Mouse (Mus musculus) cortical plate, adult 2 months (tissue): ENCODE data around the gene Rtp3. TPM values are rescaled to one million over a fixed set of nuclear protein-coding genes. Genes with fewer than 3 reads are reported as not detected.

Experiments
- H3K27ac ChIP-seq: fragments of 200-500 bp; 2 replicates; pipeline ENCODE4 v1.5.1; 2012; ENCODE audit warnings: low read length, control low read depth, inconsistent platforms; ENCODE audit not compliant: insufficient read depth
- H3K4me1 ChIP-seq: fragments of 200-500 bp; 2 replicates; pipeline ENCODE4 v1.6.1; 2011; ENCODE audit warnings: low read length; ENCODE audit not compliant: control insufficient read depth, insufficient read depth
- H3K4me3 ChIP-seq: fragments of 200-500 bp; 2 replicates; pipeline ENCODE4 v1.5.1; 2011; ENCODE audit warnings: mild to moderate bottlenecking, low read length, control low read depth; ENCODE audit not compliant: insufficient read depth
- CTCF ChIP-seq: fragments of 200-500 bp; IDR thresholded peaks from 2 replicates; pipeline ENCODE4 v1.5.1; 2011; ENCODE audit warnings: mild to moderate bottlenecking, control low read depth, low read length; ENCODE audit not compliant: insufficient read depth; ENCODE audit errors: extremely low read depth
- POLR2A ChIP-seq: fragments of 200-500 bp; IDR thresholded peaks from 2 replicates; pipeline ENCODE4 v1.6.1; 2011; ENCODE audit warnings: mild to moderate bottlenecking, low read length, control low read depth; ENCODE audit not compliant: insufficient read depth; ENCODE audit errors: extremely low read depth
- polyA plus RNA-seq: library from polyadenylated mRNA; depleted of rRNA; stranded (reverse); fragments of >200 nt; gene quantifications from 2 replicates; pipeline ENCODE4 v1.2.3, GENCODE M21; 2012; rRNA removed

Rtp3 gene
- polyA plus RNA-seq: 0.45 and 0.69 TPM in 2 replicates

- no peak within 1 kb of the TSS for H3K27ac ChIP-seq
- no peak within 1 kb of the TSS for H3K4me3 ChIP-seq
- no peak for TF ChIP-seq POLR2A
- no peaks in the 10 kb centered on the region for H3K4me1 ChIP-seq
Measured at GRCm38 (mm10) chr9:110990204-110990603, at the start of gene Rtp3. Gene Rtp3, minus strand, starts transcription at chr9:110990583.

GRCm38 (mm10) chr9:111039966-111040365, 49.6 kb upstream of the Rtp3 start:
- H3K27ac ChIP-seq: no peak overlapping the region

GRCm38 (mm10) chr9:111033717-111034116, 43.3 kb upstream of the Rtp3 start:
- TF ChIP-seq CTCF (no peak), POLR2A (no peak)

More at GRCm38 (mm10) chr9:111039966-111040365, 49.6 kb upstream of the Rtp3 start:
- H3K4me1 ChIP-seq: no peaks in the 10 kb centered on the region
- H3K4me3 ChIP-seq: no peak overlapping the region
- TF ChIP-seq CTCF (no peak), POLR2A (no peak)

GRCm38 (mm10) chr9:111026791-111027190, 36.4 kb upstream of the Rtp3 start:
- Histone ChIP-seq H3K4me3 (no peak overlapping the region), H3K4me1 (no peaks in the 10 kb centered on the region), H3K27ac (no peak overlapping the region)
- no peak for TF ChIP-seq CTCF
- no peak for TF ChIP-seq POLR2A

More at GRCm38 (mm10) chr9:111033717-111034116, 43.3 kb upstream of the Rtp3 start:
- no peaks in the 10 kb centered on the region for H3K4me1 ChIP-seq
- no peak overlapping the region for H3K4me3 ChIP-seq
- no peak overlapping the region for H3K27ac ChIP-seq

GRCm38 (mm10) chr9:111019022-111019421, 28.6 kb upstream of the Rtp3 start, which contains the start of gene Ltf:
Gene Ltf, plus strand, starts transcription at chr9:111019271.
- TF ChIP-seq POLR2A (no peak), CTCF (no peak)
- no peaks in the 10 kb centered on the region for H3K4me1 ChIP-seq
- H3K4me3 ChIP-seq: no peak within 1 kb of the TSS
- H3K27ac ChIP-seq: no peak within 1 kb of the TSS

GRCm38 (mm10) chr9:111015658-111016057, 25.3 kb upstream of the Rtp3 start:
- H3K27ac ChIP-seq: no peak overlapping the region
- H3K4me1 ChIP-seq: no peaks in the 10 kb centered on the region
- H3K4me3 ChIP-seq: no peak overlapping the region
- TF ChIP-seq CTCF: no peak
- TF ChIP-seq POLR2A: no peak

- Histone ChIP-seq H3K27ac (no peak overlapping the region), H3K4me3 (no peak overlapping the region), H3K4me1 (no peaks in the 10 kb centered on the region)
- no peak for TF ChIP-seq POLR2A
- TF ChIP-seq CTCF: no peak
Measured at GRCm38 (mm10) chr9:111012041-111012440, 21.7 kb upstream of the Rtp3 start.

GRCm38 (mm10) chr9:111011550-111011949, 21.2 kb upstream of the Rtp3 start:
- no peak for TF ChIP-seq CTCF
- TF ChIP-seq POLR2A: no peak
- H3K4me3 ChIP-seq: no peak overlapping the region
- H3K27ac ChIP-seq: no peak overlapping the region
- H3K4me1 ChIP-seq: no peaks in the 10 kb centered on the region

GRCm38 (mm10) chr9:111009763-111010162, 19.4 kb upstream of the Rtp3 start:
- Histone ChIP-seq H3K27ac (no peak overlapping the region), H3K4me3 (no peak overlapping the region), H3K4me1 (no peaks in the 10 kb centered on the region)
- TF ChIP-seq CTCF: no peak
- TF ChIP-seq POLR2A: no peak

- Histone ChIP-seq H3K4me1 (no peaks in the 10 kb centered on the region), H3K4me3 (no peak overlapping the region), H3K27ac (no peak overlapping the region)
- TF ChIP-seq POLR2A: no peak
- no peak for TF ChIP-seq CTCF
Measured at GRCm38 (mm10) chr9:111006544-111006943, 16.2 kb upstream of the Rtp3 start.
